Mouse (Mus musculus) naive thymus-derived CD4-positive, alpha-beta T cell, adult 2 months (primary cell): Measurements from ENCODE around the gene Gm8356.
"Not testable (repeated sequence)": the region's sequence is repeated elsewhere in the genome, so short reads cannot be mapped to it uniquely, and the experiment has no call there.

Experiments used
- DNase-seq: peaks from one replicate; pipeline ENCODE4 v3.0.0-alpha.2; 2011; ENCODE audit warnings: low read depth

The Gm8356 gene

DNA sequence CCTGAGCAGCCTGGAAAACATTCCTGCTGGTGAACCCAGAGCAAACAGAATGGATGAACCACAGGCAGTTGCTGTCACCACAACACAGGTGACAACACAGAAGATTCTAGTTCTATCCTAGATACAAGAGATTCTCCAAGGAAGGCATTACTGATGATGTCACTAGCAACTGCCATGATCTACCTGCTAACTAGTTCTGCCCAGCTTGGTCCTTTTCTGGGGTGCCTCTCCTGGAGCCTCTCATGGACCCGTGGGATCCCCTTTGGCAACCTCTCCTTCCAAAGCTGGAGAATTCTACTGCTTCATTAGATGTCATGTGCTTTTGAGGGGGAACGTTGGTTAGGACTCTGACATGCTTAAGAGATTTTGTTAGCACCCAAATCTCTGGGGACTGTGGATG is at the start of gene Gm8356:
Gene Gm8356, minus strand, starts transcription at position 101 of the 400 bp plus-strand sequence.
- not testable (repeated sequence) for DNase-seq

GRCm38 (mm10) chr14:6486331-6486730 is 50.8 kb downstream of the Gm8356 start:
- not testable (repeated sequence) for DNase-seq

GRCm38 (mm10) chr14:6485541-6485940 is 51.5 kb downstream of the Gm8356 start:
- not testable (repeated sequence) for DNase-seq

GRCm38 (mm10) chr14:6482126-6482525 is 55.0 kb downstream of the Gm8356 start:
- DNase-seq: not testable (repeated sequence)
